Mouse (Mus musculus): ENCODE data around the gene Ifi27. TPM values are rescaled to one million over a fixed set of nuclear protein-coding genes. Genes with fewer than 3 reads are reported as not detected.

Gene Ifi27
- polyA plus RNA-seq, 1 experiment from 2014 or later = 34.7 TPM

- Histone ChIP-seq H3K4me2 (ENCODE audit: low read length) (no peak overlapping the region), H3K27me3 (ENCODE audit: control insufficient read depth, insufficient read depth, low read length) (no peaks in the 10 kb centered on the region), H3K4me1 (ENCODE audit: control insufficient read depth in 2 of 2, insufficient read depth in 2 of 2, low read length in 2 of 2) (peaks cover 18 to 39% of the 10 kb centered on the region in 2 experiments), H3K4me3 (ENCODE audit: control insufficient read depth in 1 of 2, insufficient read depth in 1 of 2, low read depth in 1 of 2, low read length in 2 of 2) (no peak overlapping the region), H3K27ac (replicated peaks in 1 of 2; ENCODE audit: control insufficient read depth in 1 of 2, insufficient read depth in 1 of 2, low read depth in 2 of 2, low read length in 2 of 2) (no peak overlapping the region; a peak in 1 of 4 replicates), H3K9me3 (ENCODE audit: control insufficient read depth, low read length) (no peaks in the 10 kb centered on the region), H3K9ac (ENCODE audit: low read length) (no peak overlapping the region), H3K36me3 (ENCODE audit: control insufficient read depth, insufficient read depth, low read length) (peaks cover 17% of the 10 kb centered on the region; the same call in 1 of the 2 replicates)
- ATAC-seq (ENCODE audit: insufficient number of reproducible peaks, insufficient read depth, low FRiP score, low read depth) = no peak
- WGBS = 52% methylated on average over 7 of the region's 7 CpGs
These were observed 37.3 kb upstream of the Ifi27 start for GRCm38 (mm10) chr12:103396751-103397150.

- Histone ChIP-seq H3K9ac (ENCODE audit: low read length) (no peak overlapping the region), H3K36me3 (ENCODE audit: control insufficient read depth, insufficient read depth, low read length) (peaks cover 86% of the 10 kb centered on the region), H3K4me2 (ENCODE audit: low read length) (no peak overlapping the region), H3K27ac (replicated peaks in 1 of 2; ENCODE audit: control insufficient read depth in 1 of 2, insufficient read depth in 1 of 2, low read depth in 2 of 2, low read length in 2 of 2) (no peak overlapping the region), H3K9me3 (ENCODE audit: control insufficient read depth, low read length) (no peaks in the 10 kb centered on the region), H3K27me3 (ENCODE audit: control insufficient read depth, insufficient read depth, low read length) (no peaks in the 10 kb centered on the region), H3K4me3 (ENCODE audit: control insufficient read depth in 1 of 2, insufficient read depth in 1 of 2, low read depth in 1 of 2, low read length in 2 of 2) (no peak overlapping the region), H3K4me1 (ENCODE audit: control insufficient read depth in 2 of 2, insufficient read depth in 2 of 2, low read length in 2 of 2) (no peaks in the 10 kb centered on the region)
- 80% methylated on average over 18 of the region's 18 CpGs for WGBS
- ATAC-seq (ENCODE audit: insufficient number of reproducible peaks, insufficient read depth, low FRiP score, low read depth) = no peak
These were observed 29.9 kb upstream of the Ifi27 start for GRCm38 (mm10) chr12:103404131-103404530.

GRCm38 (mm10) chr12:103407720-103408119 is 26.3 kb upstream of the Ifi27 start, which contains the start of gene 9330161L09Rik:
Gene 9330161L09Rik (minus strand): TSS chr12:103407820.
- Histone ChIP-seq H3K27me3 (ENCODE audit: control insufficient read depth, insufficient read depth, low read length) (no peaks in the 10 kb centered on the region), H3K9ac (ENCODE audit: low read length) (no peak within 1 kb of the TSS), H3K36me3 (ENCODE audit: control insufficient read depth, insufficient read depth, low read length) (peaks cover 96% of the 10 kb centered on the region), H3K9me3 (ENCODE audit: control insufficient read depth, low read length) (no peaks in the 10 kb centered on the region), H3K27ac (replicated peaks in 1 of 2; ENCODE audit: control insufficient read depth in 1 of 2, insufficient read depth in 1 of 2, low read depth in 2 of 2, low read length in 2 of 2) (no peak within 1 kb of the TSS), H3K4me2 (ENCODE audit: low read length) (no peak within 1 kb of the TSS), H3K4me1 (ENCODE audit: control insufficient read depth in 2 of 2, insufficient read depth in 2 of 2, low read length in 2 of 2) (no peaks in the 10 kb centered on the region), H3K4me3 (ENCODE audit: control insufficient read depth in 1 of 2, insufficient read depth in 1 of 2, low read depth in 1 of 2, low read length in 2 of 2) (no peak within 1 kb of the TSS)
- 84% methylated on average over 4 of the region's 4 CpGs for WGBS
- ATAC-seq (ENCODE audit: insufficient number of reproducible peaks, insufficient read depth, low FRiP score, low read depth) = no peak

GRCm38 (mm10) chr12:103408144-103408543 is 25.9 kb upstream of the Ifi27 start:
- ATAC-seq (ENCODE audit: insufficient number of reproducible peaks, insufficient read depth, low FRiP score, low read depth) = no peak
- no peak overlapping the region for H3K4me3 ChIP-seq (ENCODE audit: control insufficient read depth in 1 of 2, insufficient read depth in 1 of 2, low read depth in 1 of 2, low read length in 2 of 2)
- WGBS = 91% methylated on average over 10 of the region's 10 CpGs
- no peak overlapping the region for H3K27ac ChIP-seq (replicated peaks in 1 of 2; ENCODE audit: control insufficient read depth in 1 of 2, insufficient read depth in 1 of 2, low read depth in 2 of 2, low read length in 2 of 2)
- no peaks in the 10 kb centered on the region for H3K9me3 ChIP-seq (ENCODE audit: control insufficient read depth, low read length)
- no peak overlapping the region for H3K9ac ChIP-seq (ENCODE audit: low read length)
- H3K4me2 ChIP-seq (ENCODE audit: low read length) = no peak overlapping the region
- H3K4me1 ChIP-seq (ENCODE audit: control insufficient read depth in 2 of 2, insufficient read depth in 2 of 2, low read length in 2 of 2) = no peaks in the 10 kb centered on the region
- peaks cover 96% of the 10 kb centered on the region for H3K36me3 ChIP-seq (ENCODE audit: control insufficient read depth, insufficient read depth, low read length)
- H3K27me3 ChIP-seq (ENCODE audit: control insufficient read depth, insufficient read depth, low read length) = no peaks in the 10 kb centered on the region

GRCm38 (mm10) chr12:103425016-103425728 is 8.8 kb upstream of the Ifi27 start:
- 7% methylated on average over 33 of the region's 33 CpGs for WGBS
- peak overlapping the region in 1 of 2 experiments; percentile 65; a peak in 2 of 4 replicates for H3K27ac ChIP-seq (replicated peaks in 1 of 2; ENCODE audit: control insufficient read depth in 1 of 2, insufficient read depth in 1 of 2, low read depth in 2 of 2, low read length in 2 of 2)
- peak; percentile 10; the same call in 1 of the 2 replicates for ATAC-seq (ENCODE audit: insufficient number of reproducible peaks, insufficient read depth, low FRiP score, low read depth)

GRCm38 (mm10) chr12:103425729-103426470 is 8.1 kb upstream of the Ifi27 start, which contains the start of gene Ddx24:
Gene Ddx24 (minus strand): TSS chr12:103425830.
- H3K9me3 ChIP-seq (ENCODE audit: control insufficient read depth, low read length) = no peaks in the 10 kb centered on the region
- 3% methylated on average over 33 of the region's 33 CpGs for WGBS

More at GRCm38 (mm10) chr12:103425016-103425728, 8.8 kb upstream of the Ifi27 start:
- Histone ChIP-seq H3K9me3 (ENCODE audit: control insufficient read depth, low read length) (no peaks in the 10 kb centered on the region), H3K4me1 (ENCODE audit: control insufficient read depth in 2 of 2, insufficient read depth in 2 of 2, low read length in 2 of 2) (peaks cover 8 to 25% of the 10 kb centered on the region in 2 experiments), H3K4me3 (ENCODE audit: control insufficient read depth in 1 of 2, insufficient read depth in 1 of 2, low read depth in 1 of 2, low read length in 2 of 2) (peak overlapping the region; percentile 87 to 93), H3K36me3 (ENCODE audit: control insufficient read depth, insufficient read depth, low read length) (peaks cover 24% of the 10 kb centered on the region), H3K27me3 (ENCODE audit: control insufficient read depth, insufficient read depth, low read length) (no peaks in the 10 kb centered on the region), H3K4me2 (ENCODE audit: low read length) (peak overlapping the region; percentile 79), H3K9ac (ENCODE audit: low read length) (peak overlapping the region; percentile 95)

GRCm38 (mm10) chr12:103426710-103427109 is 7.3 kb upstream of the Ifi27 start:
- Histone ChIP-seq H3K27me3 (ENCODE audit: control insufficient read depth, insufficient read depth, low read length) (no peaks in the 10 kb centered on the region), H3K9me3 (ENCODE audit: control insufficient read depth, low read length) (no peaks in the 10 kb centered on the region), H3K4me3 (ENCODE audit: control insufficient read depth in 1 of 2, insufficient read depth in 1 of 2, low read depth in 1 of 2, low read length in 2 of 2) (no peak overlapping the region), H3K4me1 (ENCODE audit: control insufficient read depth in 2 of 2, insufficient read depth in 2 of 2, low read length in 2 of 2) (peaks cover 6 to 20% of the 10 kb centered on the region in 2 experiments), H3K4me2 (ENCODE audit: low read length) (no peak overlapping the region), H3K36me3 (ENCODE audit: control insufficient read depth, insufficient read depth, low read length) (peaks cover 23% of the 10 kb centered on the region), H3K27ac (replicated peaks in 1 of 2; ENCODE audit: control insufficient read depth in 1 of 2, insufficient read depth in 1 of 2, low read depth in 2 of 2, low read length in 2 of 2) (no peak overlapping the region), H3K9ac (ENCODE audit: low read length) (no peak overlapping the region)
- 90% methylated on average over 7 of the region's 7 CpGs for WGBS
- no peak for ATAC-seq (ENCODE audit: insufficient number of reproducible peaks, insufficient read depth, low FRiP score, low read depth)

More at GRCm38 (mm10) chr12:103425729-103426470, 8.1 kb upstream of the Ifi27 start, which contains the start of gene Ddx24:
- H3K36me3 ChIP-seq (ENCODE audit: control insufficient read depth, insufficient read depth, low read length) = peaks cover 24% of the 10 kb centered on the region
- H3K4me1 ChIP-seq (ENCODE audit: control insufficient read depth in 2 of 2, insufficient read depth in 2 of 2, low read length in 2 of 2) = peaks cover 8 to 25% of the 10 kb centered on the region in 2 experiments
- ATAC-seq (ENCODE audit: insufficient number of reproducible peaks, insufficient read depth, low FRiP score, low read depth) = peak; percentile 99
- H3K27me3 ChIP-seq (ENCODE audit: control insufficient read depth, insufficient read depth, low read length) = no peaks in the 10 kb centered on the region
- H3K4me3 ChIP-seq (ENCODE audit: control insufficient read depth in 1 of 2, insufficient read depth in 1 of 2, low read depth in 1 of 2, low read length in 2 of 2) = peak within 1 kb of the TSS; percentile 87 to 93
- H3K4me2 ChIP-seq (ENCODE audit: low read length) = peak within 1 kb of the TSS; percentile 79
- H3K9ac ChIP-seq (ENCODE audit: low read length) = peak within 1 kb of the TSS; percentile 95
- H3K27ac ChIP-seq (replicated peaks in 1 of 2; ENCODE audit: control insufficient read depth in 1 of 2, insufficient read depth in 1 of 2, low read depth in 2 of 2, low read length in 2 of 2) = peak within 1 kb of the TSS in 1 of 2 experiments; percentile 65; a peak in 2 of 4 replicates

All from heart, embryonic 14.5 days (tissue).